Comparison of ENCODE assay signal across 17 mouse cellular contexts in genomic region chr8:121609251-121609650, GRCm38 (mm10). TPM values are rescaled to one million over a fixed set of nuclear protein-coding genes. Genes with fewer than 3 reads are reported as not detected.
A peak's percentile ranks its signal among the peaks of the same experiment; 100 is the strongest.
DNase-seq lines count a peak whose midpoint lies in the region; TF ChIP-seq lines count a peak whose summit lies in the region.
"Had no signal": no experiment of that assay in that cellular context is flagged by ENCODE, and none has a peak within 500 bp of the region (broad histone marks: within the 10 kb centered on the region; RNA-seq: fewer than 3 reads in every experiment).

No protein-coding gene starts in this region.

- TF ChIP-seq POLR2A in olfactory bulb, adult 2 months (IDR thresholded peaks at IDR 0.05; ENCODE audit: insufficient read depth, low read depth, low read length) = no peak

- WGBS in olfactory bulb, adult 2 months = 68% methylated on average over 15 of the region's 15 CpGs

- peak overlapping the region; percentile 14; the same call in 1 of the 2 replicates for H3K27ac ChIP-seq in layer of hippocampus, adult 2 months
- 0 out of 2 replicates have a peak overlapping the region, but pooled peaks have one; percentile 4 for H3K27ac ChIP-seq in olfactory bulb, adult 2 months (ENCODE audit: insufficient read depth, low read depth, low read length)

- TF ChIP-seq CTCF in layer of hippocampus, adult 2 months (conservative IDR thresholded peaks at IDR 0.05) = no peak
- TF ChIP-seq CTCF in olfactory bulb, adult 2 months (IDR thresholded peaks at IDR 0.05; ENCODE audit: insufficient read depth, low read depth, low read length) = no peak

- H3K4me1 ChIP-seq in olfactory bulb, adult 2 months (ENCODE audit: control insufficient read depth, insufficient read depth, low read length) = peaks cover 32% of the 10 kb centered on the region

- no peak overlapping the region for H3K4me3 ChIP-seq in layer of hippocampus, adult 2 months
- no peak overlapping the region for H3K4me3 ChIP-seq in olfactory bulb, adult 2 months (ENCODE audit: insufficient read depth, low read depth, low read length)

- peak; percentile 93 for DNase-seq in heart, adult 11 months
- DNase-seq in heart, adult 8-10 months (ENCODE audit: low spot score) = no peak
- no peak for DNase-seq in layer of hippocampus, adult 2 months (ENCODE audit: low spot score in 2 of 2)
- no peak for DNase-seq in layer of hippocampus, adult 11-12 months (ENCODE audit: low spot score)
- no peak for DNase-seq in embryo, embryonic 9.5 days (ENCODE audit: extremely low spot score)
- DNase-seq: adrenal gland, adult 2 months; adrenal gland, adult 8-10 months; adrenal gland, postnatal 10 days; adrenal gland, postnatal 14 days; adrenal gland, postnatal 25 days; adrenal gland, postnatal 36 days; B cell, adult 2 months; cerebellum, adult 11 months; cerebellum, adult 11-12 months had no signal

RNA-seq across cellular contexts. Expression of gene Map1lc3b, which starts 19.1 kb away (rescaled TPM):
- 100 to 1,000 TPM; 264 to 289 (median 284) TPM for total RNA-seq in heart, adult 8-10 months (2022)
- 100 to 1,000 TPM; 166 to 172 TPM for total RNA-seq in layer of hippocampus, adult 2 months (2021)
- not detected in 2 replicates for polyA plus RNA-seq in olfactory bulb, adult 2 months (2012; ENCODE audit: insufficient read depth, insufficient read length, low replicate concordance, missing spikeins)

RNA-seq across cellular contexts. Expression of gene Fbxo31, which starts 30.6 kb away (rescaled TPM):
- total RNA-seq in heart, adult 8-10 months (2022) = 100 to 1,000 TPM in 2 of 4 experiments, 10 to 100 TPM in 2; 93.3 to 137 (median 102) TPM
- 100 to 1,000 TPM; 110 to 116 TPM for total RNA-seq in layer of hippocampus, adult 2 months (2021)
- not detected in 2 replicates for polyA plus RNA-seq in olfactory bulb, adult 2 months (2012; ENCODE audit: insufficient read depth, insufficient read length, low replicate concordance, missing spikeins)

RNA-seq across cellular contexts. Expression of gene Zcchc14, which starts 43.5 kb away (rescaled TPM):
- total RNA-seq in heart, adult 8-10 months (2022) = 10 to 100 TPM; 23.7 to 30.9 (median 26.2) TPM
- total RNA-seq in layer of hippocampus, adult 2 months (2021) = 10 to 100 TPM; 92.5 to 93.2 TPM
- not detected in 2 replicates for polyA plus RNA-seq in olfactory bulb, adult 2 months (2012; ENCODE audit: insufficient read depth, insufficient read length, low replicate concordance, missing spikeins)
- total RNA-seq: CH12.LX had no signal
- polyA plus RNA-seq: G1E had no signal
